Mouse (Mus musculus): ENCODE measurements around the gene Zbtb20.

DNA sequence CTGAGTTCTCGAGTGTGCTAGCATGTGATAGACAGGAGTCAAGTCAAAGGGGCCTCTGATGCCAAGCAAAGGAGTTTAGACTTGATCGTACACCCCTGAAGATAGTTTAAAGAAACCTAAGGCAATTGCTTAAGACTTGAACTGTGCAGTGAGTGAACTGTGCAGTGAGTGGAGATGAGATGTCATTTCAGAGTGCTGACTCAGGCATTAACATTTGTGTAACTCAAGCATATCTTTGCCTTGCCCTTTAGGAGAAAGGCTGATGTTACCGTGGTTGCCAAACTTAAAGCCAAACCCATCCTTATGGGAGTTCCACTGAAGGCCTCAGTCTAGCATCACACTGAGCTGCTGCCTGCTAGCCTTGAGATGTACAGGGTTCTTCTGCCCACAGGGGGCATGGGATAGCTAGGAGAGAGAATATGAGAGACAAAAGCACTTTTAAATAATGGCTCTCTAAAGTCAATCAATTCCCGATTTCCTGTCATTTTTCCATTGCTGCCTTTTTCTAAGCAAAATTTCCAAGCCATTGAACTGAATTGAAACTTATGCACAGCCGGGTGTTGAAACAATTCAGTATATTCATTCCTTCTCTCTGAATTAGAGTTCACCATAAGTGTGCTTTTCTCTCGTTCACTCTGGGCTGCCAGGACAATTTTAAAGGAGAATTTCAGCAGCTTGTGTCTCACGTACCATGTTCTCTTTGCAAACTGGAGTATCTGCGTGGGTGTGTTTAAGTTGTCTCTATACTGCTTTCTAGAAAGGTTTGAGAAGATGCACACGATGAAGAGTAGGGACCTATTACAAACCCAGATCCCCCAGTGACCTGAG lies 590.5 kb downstream of the Zbtb20 start:
- TF ChIP-seq CTCF (IDR thresholded peaks at IDR 0.05) (no peak), EP300 (IDR thresholded peaks at IDR 0.05) (no peak)
